Mouse (Mus musculus) liver, adult 2 months (tissue): ENCODE measurements at regions not wholly inside any gene's neighbourhood (a gene's known extent, or its start where the extent isn't known, plus 50 kb on each side); places are given as distances from the start of the nearest gene placed in this dataset.

Experiments used
- DNase-seq: peaks from one replicate; pipeline ENCODE4 v3.0.0-alpha.2; 2011; ENCODE audit warnings: low read depth, low spot score; ENCODE audit errors: extremely low read depth
- H3K27ac ChIP-seq: fragments of 200-500 bp; replicated peaks from 2 replicates; pipeline ENCODE4 v1.5.1; 2012; ENCODE audit warnings: low read depth, mild to moderate bottlenecking, control low read depth, inconsistent platforms, low read length; ENCODE audit not compliant: insufficient read depth
- H3K27me3 ChIP-seq: fragments of 200-500 bp; 2 replicates; pipeline ENCODE4 v1.6.1; 2012; ENCODE audit warnings: mild to moderate bottlenecking, moderate library complexity, low read length, inconsistent platforms; ENCODE audit not compliant: control insufficient read depth, insufficient read depth
- H3K36me3 ChIP-seq: fragments of 200-500 bp; 2 replicates; pipeline ENCODE4 v1.6.1; 2012; ENCODE audit warnings: low read length, inconsistent platforms; ENCODE audit not compliant: control insufficient read depth, insufficient read depth
- H3K4me1 ChIP-seq: fragments of 200-500 bp; 2 replicates; pipeline ENCODE4 v1.6.1; 2011; ENCODE audit warnings: low read length; ENCODE audit not compliant: control insufficient read depth, insufficient read depth
- H3K4me3 ChIP-seq: fragments of 200-500 bp; 2 replicates; pipeline ENCODE4 v1.5.1; 2011; ENCODE audit warnings: low read depth, mild to moderate bottlenecking, control low read depth, low read length, moderate library complexity; ENCODE audit not compliant: insufficient read depth
- H3K79me2 ChIP-seq: fragments of 200-500 bp; 2 replicates; pipeline ENCODE4 v1.6.1; 2012; ENCODE audit warnings: inconsistent platforms, mild to moderate bottlenecking, low read length, moderate library complexity; ENCODE audit not compliant: control insufficient read depth, insufficient read depth
- H3K9ac ChIP-seq: fragments of 200-500 bp; 2 replicates; pipeline ENCODE4 v1.6.1; 2012; ENCODE audit warnings: low read depth, mild to moderate bottlenecking, control low read depth, inconsistent platforms, low read length
- CTCF ChIP-seq: fragments of 200-500 bp; IDR thresholded peaks from 2 replicates; pipeline ENCODE4 v1.5.1; 2011; ENCODE audit warnings: low read depth, low read length, control low read depth
- POLR2A ChIP-seq: fragments of 200-500 bp; IDR thresholded peaks from 2 replicates; pipeline ENCODE4 v1.6.1; 2011; ENCODE audit warnings: low read length, control low read depth; ENCODE audit not compliant: insufficient read depth; ENCODE audit errors: extremely low read depth
- WGBS: fragments of 180-500 bp; shearing (Covaris S2); methylation state at CpG from one replicate; pipeline ENCODE4 v1.1.7; 2018; 5-methylcytosine and 5-hydroxymethylcytosine counted together

DNA sequence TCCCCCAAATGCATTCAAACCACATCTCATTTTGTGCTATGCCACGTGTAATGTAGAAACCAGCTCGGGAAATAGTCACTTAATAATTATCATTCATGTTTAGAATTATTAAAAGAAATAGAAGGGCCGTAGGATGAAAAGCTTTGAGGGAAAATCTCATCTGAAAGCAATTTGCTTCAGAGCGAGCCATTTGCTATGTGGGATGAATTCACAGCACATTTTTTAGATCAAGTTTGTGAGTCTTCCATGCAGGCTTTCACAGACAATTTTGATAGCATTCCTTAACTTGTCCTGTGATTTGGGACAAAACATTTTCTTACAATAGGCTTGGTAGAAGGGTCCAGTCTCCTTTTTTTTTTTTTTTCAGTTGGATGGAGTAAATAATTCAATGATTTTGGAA lies 283.1 kb downstream of the Hace1 start:
- H3K4me3 ChIP-seq: no peak overlapping the region
- TF ChIP-seq CTCF (no peak), POLR2A (no peak)
- H3K9ac ChIP-seq: no peak overlapping the region
- H3K79me2 ChIP-seq: no peaks in the 10 kb centered on the region
- H3K4me1 ChIP-seq: no peaks in the 10 kb centered on the region
- H3K27ac ChIP-seq: no peak overlapping the region
- DNase-seq: no peak
- WGBS: 84% methylated on average over 4 of the region's 4 CpGs
- H3K36me3 ChIP-seq: no peaks in the 10 kb centered on the region
- H3K27me3 ChIP-seq: no peaks in the 10 kb centered on the region

DNA sequence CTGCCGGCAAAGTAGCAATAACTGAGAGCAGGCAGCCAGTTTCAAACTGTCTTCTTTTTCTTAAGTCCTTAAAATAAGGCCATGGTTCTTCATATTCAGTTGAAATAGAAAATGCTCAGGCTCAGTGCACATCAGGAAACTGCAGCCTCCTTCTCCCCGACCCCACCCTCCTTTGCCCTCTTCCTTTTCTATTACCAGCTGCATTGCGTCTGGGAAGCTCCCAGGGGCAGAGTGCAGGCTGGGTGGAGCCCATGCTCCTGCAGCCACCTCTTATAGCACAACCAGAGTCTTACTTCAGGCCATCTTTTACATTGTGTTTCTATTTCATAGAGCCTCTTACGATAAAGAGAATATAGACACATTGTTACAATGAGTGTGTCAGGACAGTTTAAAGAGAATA lies 288.2 kb downstream of the Hace1 start:
- TF ChIP-seq CTCF: no peak
- TF ChIP-seq POLR2A: no peak
- 63% methylated on average over 4 of the region's 4 CpGs for WGBS
- H3K4me1 ChIP-seq: no peaks in the 10 kb centered on the region
- no peak overlapping the region for H3K27ac ChIP-seq
- H3K27me3 ChIP-seq: no peaks in the 10 kb centered on the region
- H3K79me2 ChIP-seq: no peaks in the 10 kb centered on the region
- no peak overlapping the region for H3K9ac ChIP-seq
- DNase-seq: no peak
- no peak overlapping the region for H3K4me3 ChIP-seq
- no peaks in the 10 kb centered on the region for H3K36me3 ChIP-seq

DNA sequence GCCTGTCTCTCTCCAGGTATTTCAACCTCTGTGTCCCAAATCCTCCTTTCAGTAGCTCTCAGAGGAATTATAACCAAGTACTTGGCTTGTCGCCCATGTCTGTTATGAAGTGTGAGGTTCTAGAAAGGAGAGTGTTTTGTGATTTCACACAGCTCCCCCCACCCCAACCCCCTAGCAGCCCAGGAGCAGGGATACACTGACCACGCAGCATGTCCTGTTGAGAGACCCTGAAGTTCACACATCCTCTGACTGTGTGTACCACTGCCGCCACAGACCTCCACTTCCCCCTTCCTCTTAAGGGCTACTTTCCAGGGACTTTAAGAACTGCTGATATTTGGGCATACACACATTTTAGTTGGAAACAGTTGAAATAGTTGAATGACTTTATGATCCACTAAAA lies 289.2 kb downstream of the Hace1 start:
- 69% methylated on average over 3 of the region's 3 CpGs for WGBS
- DNase-seq: no peak

DNA sequence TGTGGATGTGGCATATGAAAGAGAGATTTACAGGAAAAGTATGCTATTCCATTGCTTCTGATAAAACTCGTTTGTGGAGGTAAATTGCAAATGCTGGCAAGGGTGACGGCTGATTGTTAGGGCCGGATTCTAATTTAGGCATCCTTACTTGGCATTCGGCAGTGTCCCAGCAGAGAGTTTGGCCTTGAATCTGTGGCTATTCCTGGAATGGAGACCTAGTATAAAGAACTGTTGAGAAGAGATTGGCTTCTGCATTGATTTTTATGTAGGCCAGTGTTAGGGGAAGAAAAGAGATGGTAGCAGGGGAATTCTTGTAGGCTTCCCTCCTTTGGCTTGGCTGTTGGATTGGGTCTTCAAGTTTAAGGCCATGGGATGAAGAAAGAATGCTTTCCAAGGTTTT lies 293.4 kb downstream of the Hace1 start:
- H3K27ac ChIP-seq: no peak overlapping the region
- no peak overlapping the region for H3K9ac ChIP-seq
- H3K4me1 ChIP-seq: no peaks in the 10 kb centered on the region
- no peaks in the 10 kb centered on the region for H3K36me3 ChIP-seq
- H3K4me3 ChIP-seq: no peak overlapping the region
- TF ChIP-seq CTCF (no peak), POLR2A (no peak)
- WGBS: 84% methylated on average over 4 of the region's 4 CpGs
- DNase-seq: no peak
- no peaks in the 10 kb centered on the region for H3K27me3 ChIP-seq
- no peaks in the 10 kb centered on the region for H3K79me2 ChIP-seq

More for the DNA sequence above, 289.2 kb downstream of the Hace1 start:
- TF ChIP-seq POLR2A (no peak), CTCF (no peak)
- Histone ChIP-seq H3K27me3 (no peaks in the 10 kb centered on the region), H3K9ac (no peak overlapping the region), H3K27ac (no peak overlapping the region), H3K79me2 (no peaks in the 10 kb centered on the region), H3K36me3 (no peaks in the 10 kb centered on the region), H3K4me1 (no peaks in the 10 kb centered on the region), H3K4me3 (no peak overlapping the region)

DNA sequence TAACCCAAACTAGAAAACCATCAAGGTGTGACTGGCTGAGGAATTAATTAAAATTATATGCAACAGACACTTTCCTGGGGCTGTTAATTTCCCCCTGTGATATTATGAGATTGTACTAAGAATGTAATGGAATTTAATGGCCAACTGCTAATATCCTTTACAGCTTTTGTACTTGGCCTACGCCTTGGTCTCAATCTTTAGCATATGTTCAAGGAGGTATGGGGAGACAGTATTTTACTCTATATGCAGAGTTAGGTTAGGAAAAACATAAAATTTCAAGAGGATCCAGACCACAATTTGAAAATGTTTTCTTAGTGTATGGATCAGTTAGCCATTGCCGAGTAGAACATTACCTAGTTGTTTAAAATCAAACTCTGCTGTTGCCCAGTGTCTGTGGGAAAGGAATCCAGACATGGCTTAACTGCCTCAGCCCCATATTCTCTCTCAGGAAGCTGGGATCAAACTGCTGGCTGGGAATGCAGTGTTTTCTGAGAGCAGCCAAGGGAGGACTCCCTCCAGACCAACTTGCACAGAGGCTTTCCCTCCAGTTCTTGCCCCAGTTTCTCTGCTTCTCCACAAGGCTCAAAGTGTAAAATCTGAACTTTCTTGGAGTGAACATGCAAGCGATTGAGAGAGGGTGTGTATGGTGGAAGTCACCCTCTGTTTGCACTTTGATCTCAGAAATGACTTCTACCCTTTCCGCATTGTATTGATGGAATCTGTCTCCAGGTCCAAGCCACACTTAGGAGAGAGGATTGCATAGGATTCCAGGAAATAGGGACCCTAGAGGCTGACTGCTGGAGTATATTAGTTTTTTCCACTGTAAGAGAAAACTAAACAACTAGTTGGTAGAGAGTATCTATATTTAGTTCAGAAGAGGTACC lies 294.6 kb downstream of the Hace1 start:
- H3K27ac ChIP-seq: no peak overlapping the region
- H3K27me3 ChIP-seq: no peaks in the 10 kb centered on the region
- no peaks in the 10 kb centered on the region for H3K4me1 ChIP-seq
- no peak overlapping the region for H3K4me3 ChIP-seq
- H3K79me2 ChIP-seq: no peaks in the 10 kb centered on the region
- H3K9ac ChIP-seq: no peak overlapping the region
- 83% methylated on average over 4 of the region's 4 CpGs for WGBS
- no peak for DNase-seq
- TF ChIP-seq CTCF: no peak
- no peak for TF ChIP-seq POLR2A
- H3K36me3 ChIP-seq: no peaks in the 10 kb centered on the region
